Mouse (Mus musculus): ENCODE results near the gene Map3k4. TPM values are rescaled to one million over a fixed set of nuclear protein-coding genes. Genes with fewer than 3 reads are reported as not detected.
"Not testable (repeated sequence)": the region's sequence is repeated elsewhere in the genome, so short reads cannot be mapped to it uniquely, and the experiment has no call there.

The Map3k4 gene
- total RNA-seq, 4 experiments from 2014 or later = 39.7 to 57.5 (median 49.8) TPM

DNA sequence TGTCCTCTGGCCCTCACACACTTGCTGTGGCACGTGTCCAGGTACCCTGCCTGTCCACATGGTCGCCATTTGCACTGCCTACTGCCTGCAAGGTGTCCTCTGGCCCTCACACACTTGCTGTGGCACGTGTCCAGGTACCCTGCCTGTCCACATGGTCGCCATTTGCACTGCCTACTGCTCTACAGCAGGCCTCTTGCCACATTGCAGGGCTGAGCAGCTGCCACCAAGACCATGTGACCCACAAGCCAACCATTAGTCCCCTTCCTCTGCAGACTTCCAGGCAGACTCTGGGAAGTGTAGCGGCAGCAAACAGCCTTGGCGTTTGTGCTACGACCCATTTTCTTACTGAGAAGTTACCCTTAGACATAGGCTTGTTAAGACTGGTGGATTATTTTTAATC, 94.0 kb downstream of the Map3k4 start:
- not testable (repeated sequence) for DNase-seq (ENCODE audit: low spot score)

DNA sequence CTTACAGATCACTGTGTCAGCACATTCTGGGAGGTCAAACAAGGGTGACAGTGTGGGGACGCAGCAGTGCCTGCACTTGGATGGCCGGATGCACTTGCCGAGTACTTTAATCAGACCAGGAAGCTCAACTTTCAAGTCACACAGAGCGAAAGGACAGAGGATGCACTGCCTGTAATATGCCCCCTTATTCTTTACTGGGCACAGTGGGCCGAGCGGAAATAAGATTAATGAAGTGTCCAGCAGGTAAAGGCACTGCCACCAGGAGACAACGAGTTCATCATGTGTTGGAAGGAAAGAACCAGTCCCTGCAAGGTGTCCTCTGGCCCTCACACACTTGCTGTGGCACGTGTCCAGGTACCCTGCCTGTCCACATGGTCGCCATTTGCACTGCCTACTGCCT, 94.5 kb downstream of the Map3k4 start:
- DNase-seq (ENCODE audit: low spot score) = no peak

DNA sequence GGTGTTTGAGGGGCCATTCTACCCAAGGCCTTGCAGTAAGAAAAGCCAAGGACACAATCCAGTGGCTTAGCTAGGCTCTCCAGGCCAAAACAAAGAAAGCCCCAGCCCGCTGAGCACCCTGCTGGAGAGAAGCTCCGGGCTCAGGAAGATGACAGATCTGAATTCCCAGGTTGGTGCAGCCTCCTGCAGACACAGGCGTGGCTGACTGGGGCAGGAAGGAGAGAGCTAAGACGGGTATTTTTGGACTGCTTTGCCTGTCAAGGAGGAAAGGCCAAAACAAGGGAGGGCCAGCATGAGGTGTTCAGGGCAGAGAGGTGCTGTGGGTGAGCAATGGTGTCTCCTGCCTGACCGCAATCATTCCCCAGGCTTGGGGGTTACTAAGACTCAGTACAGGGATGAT, 94.9 kb downstream of the Map3k4 start:
- DNase-seq (ENCODE audit: low spot score) = no peak

DNA sequence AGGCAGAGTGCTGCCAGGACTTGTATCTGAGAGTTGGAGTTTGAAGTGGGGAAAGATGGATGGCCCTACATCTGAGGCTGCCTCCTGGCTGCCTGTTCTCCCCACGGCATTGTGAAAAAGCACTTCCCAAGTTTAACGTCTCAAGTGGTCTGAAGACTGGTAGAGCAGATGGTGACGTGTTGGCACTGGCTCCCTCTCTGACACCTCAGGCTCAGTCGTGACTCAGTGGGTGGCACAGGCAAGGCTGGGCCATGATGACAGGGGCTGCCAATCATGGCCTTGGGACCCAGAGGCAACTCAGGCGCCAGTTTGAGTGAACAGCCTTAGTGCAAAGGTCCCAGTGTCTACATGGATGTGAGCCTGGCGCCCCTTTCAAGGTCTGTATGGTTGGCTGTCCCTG, 96.7 kb downstream of the Map3k4 start:
- no peak for DNase-seq (ENCODE audit: low spot score)

DNA sequence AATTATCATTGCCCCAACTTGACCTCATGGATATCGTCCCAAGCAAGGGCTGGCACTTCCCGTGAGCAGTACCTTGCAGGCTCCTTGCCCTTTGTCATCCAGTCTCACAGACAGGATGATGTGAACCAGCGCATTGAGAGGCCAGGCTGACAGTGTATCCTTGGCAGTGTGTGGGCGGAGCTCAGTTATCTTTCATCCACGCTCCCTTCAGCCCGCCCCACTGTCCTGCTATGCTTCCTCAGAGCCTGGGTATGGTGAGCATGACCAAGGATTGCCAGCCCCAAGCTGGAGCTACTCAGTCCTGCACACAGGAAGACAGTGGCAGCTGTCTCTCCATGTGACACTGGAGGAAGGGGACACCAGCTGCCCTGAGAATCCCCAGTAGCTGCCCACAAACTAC, 102.4 kb downstream of the Map3k4 start:
- DNase-seq (ENCODE audit: low spot score) = no peak

DNA sequence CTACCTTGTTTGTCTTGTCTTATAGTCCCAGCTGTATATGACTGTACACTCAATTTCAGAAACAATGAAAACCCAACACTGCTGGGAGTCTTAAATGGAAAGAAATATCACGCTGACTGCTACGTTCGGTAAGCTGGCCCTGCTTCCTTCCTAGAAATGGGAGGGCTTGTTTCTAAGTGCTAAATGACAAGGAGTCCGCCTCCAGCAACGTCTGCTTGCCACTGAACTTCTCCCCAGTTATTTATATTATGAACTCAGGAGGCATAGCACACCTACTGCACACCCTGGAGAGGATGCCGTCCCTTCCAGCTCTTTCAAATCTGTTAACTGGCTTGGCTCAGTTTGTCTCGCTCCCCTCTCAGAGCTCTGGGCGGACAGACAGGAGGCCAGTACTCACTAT, 105.2 kb downstream of the Map3k4 start:
- no peak for DNase-seq (ENCODE audit: low spot score)

DNA sequence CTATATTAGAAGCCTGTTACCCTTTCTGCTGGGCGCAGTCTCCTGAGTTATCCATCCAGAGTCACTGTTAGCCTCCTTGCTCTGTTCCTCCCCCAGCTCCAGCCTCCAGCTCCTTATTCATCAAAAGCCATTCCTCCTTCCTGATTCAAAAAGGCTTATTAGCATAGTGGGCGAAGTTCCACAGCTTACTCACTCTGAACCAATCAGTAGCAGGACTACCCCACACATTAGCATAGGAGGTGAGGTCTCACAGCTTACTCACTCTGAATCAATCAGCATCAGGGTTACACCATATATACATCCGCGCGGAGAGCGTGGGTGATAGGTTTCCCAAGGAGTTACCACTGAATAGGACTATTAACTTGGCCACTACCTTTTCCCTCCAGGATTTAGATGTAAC, 106.3 kb downstream of the Map3k4 start:
- no peak for DNase-seq (ENCODE audit: low spot score)

DNA sequence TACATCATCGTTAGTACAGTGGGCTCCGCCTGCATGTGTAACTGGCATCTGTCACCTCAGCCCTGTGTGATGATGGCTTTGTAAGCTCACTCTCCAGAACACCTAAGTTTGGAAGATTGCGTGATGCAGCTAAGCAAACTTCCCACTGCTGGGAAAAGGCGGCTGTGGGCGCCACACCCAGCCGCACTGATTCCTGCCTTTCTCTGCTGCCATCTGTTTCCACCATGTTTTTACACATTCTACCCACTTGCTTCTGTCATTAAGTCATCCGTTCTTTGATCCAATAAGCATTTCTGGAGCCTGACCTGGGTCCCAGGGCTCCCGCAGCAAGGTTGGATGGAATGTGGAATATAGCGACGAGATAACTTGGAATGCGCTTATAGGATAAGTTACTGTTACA, 106.7 kb downstream of the Map3k4 start:
- DNase-seq (ENCODE audit: low spot score) = no peak

DNA sequence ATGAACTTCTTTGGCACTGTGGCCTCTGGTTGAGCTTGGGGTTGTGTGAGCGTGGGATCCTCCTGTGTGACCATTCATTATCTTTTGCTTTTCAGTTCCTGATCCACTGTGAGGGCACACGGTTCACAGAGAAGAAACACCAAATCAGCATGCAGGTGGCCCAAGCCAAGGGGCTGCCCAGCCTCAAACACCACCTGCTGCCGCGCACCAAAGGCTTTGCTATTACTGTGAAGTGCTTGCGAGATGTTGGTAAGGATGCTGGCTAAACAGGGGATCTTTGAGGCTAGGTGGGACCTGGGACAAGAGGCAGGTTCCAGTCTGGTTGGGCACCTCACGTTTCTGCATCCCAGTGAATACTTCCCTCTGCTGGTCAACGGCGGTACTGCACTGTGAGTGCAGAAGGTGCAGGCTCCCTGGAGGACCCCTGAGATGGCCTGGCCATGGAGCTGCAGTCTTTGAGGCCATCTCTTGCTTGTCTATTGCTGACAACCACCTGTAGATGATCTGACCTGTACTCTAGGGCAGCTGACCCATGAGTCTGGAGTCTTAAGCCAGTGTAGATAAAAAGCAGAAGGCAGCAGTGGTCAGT, 108.0 kb downstream of the Map3k4 start:
- DNase-seq (ENCODE audit: low spot score) = peak; percentile 76

DNA sequence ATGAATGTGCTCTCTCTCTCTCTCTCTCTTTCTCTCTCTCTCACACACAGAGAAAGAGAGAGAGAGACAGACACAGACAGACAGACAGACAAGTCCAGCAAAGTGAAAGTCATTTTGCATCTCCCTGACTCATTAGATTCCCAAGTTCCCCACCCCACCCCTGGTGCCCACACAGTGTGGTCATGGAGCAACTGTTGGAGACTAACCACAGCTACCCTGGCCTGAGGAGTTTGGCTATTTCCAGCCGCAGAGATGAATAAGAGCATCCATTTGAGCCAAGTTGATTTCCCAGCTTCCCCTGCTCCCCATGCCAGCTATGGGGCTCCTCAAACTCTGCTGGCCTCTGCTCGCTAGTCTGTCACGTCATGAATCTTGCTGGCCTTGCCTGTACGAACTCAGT, 109.1 kb downstream of the Map3k4 start:
- DNase-seq (ENCODE audit: low spot score) = no peak

DNA sequence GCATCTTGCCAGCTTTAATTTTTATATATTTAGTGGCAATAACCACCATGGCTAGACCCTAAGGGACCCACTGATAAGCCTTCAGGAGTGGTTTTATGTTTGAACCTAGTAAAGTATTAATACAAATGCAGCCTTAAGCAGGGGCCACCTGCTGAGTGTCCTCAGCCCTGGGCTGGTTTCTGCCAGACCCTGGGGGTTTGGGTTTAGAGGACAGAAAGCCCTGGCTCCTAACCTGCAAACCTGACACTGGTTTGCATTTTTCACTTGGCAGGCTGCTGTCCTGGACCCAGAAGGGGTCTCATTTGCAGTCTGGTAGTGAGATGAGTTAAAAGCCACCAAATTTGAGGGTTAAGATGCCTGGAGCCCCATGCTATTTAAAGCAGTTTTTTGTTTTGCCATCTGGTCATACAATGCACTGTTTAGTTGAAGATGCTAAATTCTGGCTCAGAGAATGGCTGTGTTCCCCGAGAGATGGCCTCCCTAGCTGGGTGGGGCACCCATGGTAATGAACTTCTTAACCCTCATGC, 111.5 kb downstream of the Map3k4 start:
- DNase-seq (ENCODE audit: low spot score) = no peak

DNA sequence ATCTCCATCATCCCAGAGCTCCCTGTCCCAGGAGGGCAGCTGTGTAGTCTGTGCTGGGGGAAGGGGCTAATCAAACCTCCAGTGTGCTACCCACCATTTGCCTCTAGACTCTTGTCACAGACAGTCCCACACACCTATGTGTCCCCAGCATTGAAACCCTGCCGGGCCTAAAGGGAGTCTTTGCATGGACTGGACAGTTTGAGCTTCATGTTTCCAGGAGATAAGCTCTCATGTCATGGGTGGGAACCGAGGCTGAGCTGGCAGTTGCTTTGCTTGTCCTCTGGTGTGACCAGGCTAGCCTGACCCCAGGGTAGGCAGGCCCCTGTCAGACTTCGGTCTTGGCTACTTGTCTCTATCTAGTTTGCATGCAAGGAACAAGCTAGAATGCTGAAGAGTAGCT, 112.3 kb downstream of the Map3k4 start:
- DNase-seq (ENCODE audit: low spot score) = no peak

DNA sequence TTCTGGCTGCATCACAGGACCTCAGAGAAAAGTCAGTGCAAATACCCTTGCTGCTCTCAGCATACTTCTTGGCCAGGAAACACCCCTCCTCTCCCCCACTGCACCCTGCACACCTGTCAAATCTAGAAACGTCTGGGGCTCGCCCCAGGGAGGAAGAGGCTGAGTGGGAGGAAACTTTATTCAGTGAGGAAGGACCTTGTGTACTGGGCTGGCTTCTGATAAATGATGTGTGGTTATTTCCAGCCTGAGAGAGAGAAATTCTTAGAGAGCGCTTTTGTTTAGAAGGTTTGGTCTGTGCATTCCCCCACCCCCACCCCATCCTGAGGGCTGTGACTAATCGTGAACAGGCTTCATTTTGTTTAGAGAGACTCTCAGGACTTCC, 112.9 kb downstream of the Map3k4 start:
- DNase-seq (ENCODE audit: low spot score) = no peak

DNA sequence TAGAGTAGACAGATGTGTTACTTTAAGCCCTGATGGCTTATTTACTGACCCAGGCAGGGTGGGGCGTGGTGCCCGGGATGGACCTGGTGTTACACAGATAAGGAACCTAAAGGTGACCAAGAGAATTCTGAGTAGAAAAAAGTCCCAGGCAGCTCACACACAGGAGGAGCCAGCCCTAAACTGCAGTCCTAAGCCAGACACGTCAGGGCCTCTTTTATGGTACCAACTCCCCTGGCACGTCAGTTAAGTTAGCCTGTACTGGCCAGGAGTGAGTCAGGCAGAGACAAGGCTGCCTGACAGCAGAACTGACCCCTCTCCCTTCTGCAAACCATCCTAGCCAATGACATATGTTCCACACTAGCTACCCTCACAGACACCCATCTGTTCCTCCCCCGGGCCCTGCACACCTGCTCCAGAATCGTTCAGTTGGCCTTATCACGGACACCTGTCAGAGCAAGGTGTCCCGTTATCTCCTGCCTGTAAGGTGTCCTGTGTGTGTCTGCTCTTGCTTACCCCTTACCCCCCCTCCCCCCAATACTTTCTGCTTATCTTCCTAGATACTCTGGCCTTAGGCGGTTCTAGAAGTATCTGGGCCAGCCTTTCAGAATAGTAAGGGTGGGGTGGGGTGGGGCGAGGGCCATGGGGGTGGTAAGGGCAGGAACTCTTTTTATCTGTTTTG, 113.4 kb downstream of the Map3k4 start:
- DNase-seq (ENCODE audit: low spot score) = no peak

DNA sequence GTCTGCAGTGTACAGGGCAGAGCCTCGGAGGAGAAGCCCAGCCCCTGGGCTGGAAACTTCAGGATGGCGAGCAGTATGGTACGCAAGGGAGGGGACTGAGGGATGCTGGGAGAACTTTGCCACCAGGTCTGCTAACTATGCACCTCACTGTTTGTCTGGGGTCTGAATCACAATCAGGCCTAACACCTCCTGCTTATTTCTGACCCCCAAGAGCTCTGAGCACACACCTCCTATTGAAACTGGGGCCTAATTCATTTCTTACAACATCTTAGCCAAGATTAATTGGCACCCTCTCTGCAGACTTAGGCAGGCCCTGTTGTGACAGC, 113.9 kb downstream of the Map3k4 start:
- DNase-seq (ENCODE audit: low spot score) = no peak

DNA sequence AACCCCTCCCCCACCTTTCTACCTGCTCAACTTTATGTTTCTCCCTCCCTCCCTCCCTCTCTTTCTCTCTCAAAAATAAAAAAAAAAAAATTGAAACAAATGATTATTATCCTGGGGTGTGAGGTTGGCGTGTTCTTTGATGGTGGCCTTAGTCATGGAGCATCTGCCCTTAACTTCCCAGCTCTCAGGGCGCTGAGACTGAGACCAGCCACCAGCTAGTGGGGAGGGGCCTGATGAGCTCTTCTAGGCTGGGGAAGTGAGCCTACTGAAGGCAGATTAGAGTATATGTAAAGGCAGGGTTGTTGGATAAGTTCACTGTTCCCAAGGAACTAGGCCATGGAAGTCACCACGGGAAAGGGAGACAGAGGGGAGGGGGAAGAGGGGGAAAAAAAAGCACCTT, 114.3 kb downstream of the Map3k4 start:
- DNase-seq (ENCODE audit: low spot score) = no peak

DNA sequence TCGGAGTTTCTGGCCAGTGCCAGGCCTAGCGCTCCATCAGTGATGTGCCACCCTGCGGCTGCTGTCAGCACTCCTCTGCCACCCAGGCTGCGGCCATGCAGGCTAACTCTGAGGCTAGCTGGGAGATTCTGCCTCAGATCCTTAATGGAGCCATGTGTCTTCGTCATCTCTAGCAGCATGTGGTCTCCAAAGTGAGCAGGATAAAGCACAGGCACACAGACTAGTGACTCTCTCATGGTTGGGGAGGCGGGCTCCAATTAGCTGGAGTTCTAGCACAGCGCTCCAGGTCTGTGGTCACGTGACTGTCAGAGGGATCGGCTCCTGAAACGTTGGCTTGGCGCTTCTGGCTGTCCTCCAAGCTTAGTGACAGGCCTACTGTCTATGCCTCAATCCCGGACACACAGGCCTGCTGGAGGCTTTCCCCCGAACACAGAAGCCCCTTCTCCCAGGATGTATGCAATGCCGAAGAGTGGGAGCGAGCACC, 115.1 kb downstream of the Map3k4 start:
- no peak for DNase-seq (ENCODE audit: low spot score)

DNA sequence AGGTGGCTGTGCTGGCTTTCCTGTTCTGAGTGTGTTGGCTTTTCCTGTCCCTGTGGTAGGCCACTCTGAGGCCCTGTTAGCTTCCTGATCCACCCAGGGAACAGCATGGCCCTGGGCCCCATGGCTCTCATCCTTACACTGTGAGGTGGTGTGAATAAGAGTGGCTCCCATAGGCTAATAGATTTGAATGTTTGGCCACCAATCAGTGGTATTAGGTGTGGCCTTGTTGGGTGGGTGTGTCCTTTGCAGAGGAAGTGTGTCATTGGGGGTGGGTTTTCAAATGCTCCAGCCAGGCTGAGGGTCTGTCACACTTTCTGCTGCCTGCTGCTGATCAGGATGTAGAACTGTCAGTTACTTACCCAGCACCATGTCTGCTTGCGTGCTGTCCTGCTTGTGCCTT, 117.5 kb downstream of the Map3k4 start:
- no peak for DNase-seq (ENCODE audit: low spot score)

DNA sequence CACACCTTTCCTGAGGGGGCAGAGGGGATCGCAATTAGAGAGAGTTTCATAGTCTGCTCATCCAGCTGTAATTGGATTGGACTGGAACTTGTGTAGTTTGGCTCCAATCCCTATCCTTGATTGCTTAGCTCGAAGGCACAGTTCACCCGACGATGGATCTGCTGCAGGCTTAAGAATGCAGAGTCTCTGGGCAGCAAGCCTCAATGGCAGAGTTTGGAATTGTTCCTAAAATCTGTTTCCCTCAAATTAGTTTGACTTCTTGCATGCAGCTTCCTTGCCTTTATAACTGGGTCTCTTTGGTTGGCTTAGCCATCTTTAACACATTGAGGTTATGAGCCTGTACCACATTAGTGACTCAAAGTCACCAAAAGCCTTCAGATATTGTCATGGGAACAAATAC, 118.7 kb downstream of the Map3k4 start:
- DNase-seq (ENCODE audit: low spot score) = no peak

DNA sequence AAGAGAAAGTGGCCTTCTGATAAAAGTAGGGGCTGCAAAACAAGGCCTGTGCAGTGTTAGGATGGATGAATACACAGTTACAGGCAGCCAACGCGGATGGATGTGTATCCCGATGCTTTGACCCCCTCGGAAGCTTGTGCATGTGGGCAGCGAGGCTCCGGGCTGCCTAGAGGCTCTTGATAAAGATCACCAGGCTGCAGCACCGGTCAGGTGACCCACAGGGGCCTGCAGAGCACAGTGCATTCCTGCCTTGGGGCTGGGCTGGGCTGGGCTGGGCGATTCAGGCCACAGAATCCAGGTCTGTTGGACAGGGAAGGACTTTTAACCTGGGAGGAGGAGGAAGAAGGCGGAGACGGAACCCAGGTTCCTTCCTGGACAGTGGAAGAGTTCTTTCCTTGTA, 123.0 kb downstream of the Map3k4 start:
- DNase-seq (ENCODE audit: low spot score) = no peak

DNA sequence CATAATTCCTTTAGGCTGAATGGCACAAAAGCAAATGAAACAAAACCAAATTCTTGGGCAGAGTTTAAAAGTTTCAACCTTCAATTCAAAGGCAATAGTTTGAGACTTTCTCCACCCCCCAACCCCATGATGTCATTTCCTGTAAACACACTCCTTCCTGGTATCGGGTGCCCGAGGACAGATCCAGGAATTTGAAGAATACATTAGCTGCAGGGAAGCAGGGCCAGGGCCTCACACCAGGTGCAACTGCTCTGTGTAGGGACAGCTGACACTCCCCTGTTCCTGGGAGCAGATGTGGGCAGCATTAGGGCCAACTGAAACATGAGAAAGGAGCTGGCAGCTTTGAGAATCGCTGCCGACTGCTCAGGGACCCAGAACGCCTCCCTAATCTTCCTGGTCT, 123.5 kb downstream of the Map3k4 start:
- DNase-seq (ENCODE audit: low spot score) = no peak

DNA sequence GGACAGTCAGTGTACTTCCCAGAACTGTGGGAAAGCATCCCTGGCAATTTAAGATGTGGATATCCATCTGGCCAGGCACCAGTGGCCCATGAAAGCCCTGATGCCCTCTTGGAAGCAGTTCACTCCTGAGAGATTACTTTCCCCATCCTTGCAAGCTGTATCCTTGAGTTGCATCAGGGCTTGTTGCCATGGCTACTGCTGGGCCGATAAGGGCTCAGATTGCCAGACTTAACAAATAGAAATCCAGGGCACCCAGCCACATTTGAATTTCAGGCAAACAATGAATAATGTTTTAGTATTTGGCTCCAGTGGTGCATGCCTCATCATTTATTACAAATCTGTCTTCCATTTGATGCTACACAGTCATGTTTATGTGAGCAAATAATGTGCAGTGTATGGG, 130.8 kb downstream of the Map3k4 start:
- DNase-seq (ENCODE audit: low spot score) = no peak

DNA sequence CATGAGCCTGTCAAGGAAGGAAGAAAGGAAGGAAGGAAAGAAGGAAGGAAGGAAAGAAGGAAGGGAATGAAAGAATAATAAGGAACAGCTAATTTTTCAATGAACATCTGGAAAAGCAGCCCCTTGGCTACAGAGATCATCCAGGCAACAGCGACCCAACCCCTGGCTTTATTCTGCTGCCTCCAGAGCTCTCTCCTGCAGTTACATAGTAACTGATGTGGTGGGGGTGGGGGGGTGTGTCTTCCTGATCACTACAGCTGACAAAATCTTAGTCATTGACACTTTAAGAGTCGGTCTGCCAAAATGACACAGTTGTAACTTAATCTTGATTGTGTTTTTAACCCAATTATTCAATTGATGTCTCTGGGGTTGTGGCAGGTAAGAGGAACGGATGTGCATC, 132.3 kb downstream of the Map3k4 start:
- no peak for DNase-seq (ENCODE audit: low spot score)

DNA sequence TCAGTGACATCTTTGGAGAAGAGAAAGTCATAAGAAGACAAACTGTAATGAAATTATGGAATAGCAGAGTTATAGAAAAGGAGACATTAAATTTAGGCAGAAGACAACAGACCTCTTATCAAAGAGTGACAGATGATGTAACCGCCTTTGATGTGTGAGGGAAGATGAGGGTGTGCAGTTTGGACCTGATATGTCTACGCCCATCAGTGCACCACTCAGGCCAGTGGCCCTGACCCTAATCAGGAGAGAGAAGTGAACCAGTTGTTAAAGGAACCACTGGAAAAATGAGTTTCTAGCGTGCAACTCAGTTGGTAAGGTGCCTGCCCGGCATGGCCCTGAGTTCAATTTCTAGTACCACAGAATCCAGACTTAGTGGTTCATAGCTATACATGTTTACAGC, 132.7 kb downstream of the Map3k4 start:
- DNase-seq (ENCODE audit: low spot score) = no peak
